Mouse (Mus musculus): ENCODE data around the gene Dgkh. TPM values are rescaled to one million over a fixed set of nuclear protein-coding genes. Genes with fewer than 3 reads are reported as not detected.

Dgkh gene
- polyA plus RNA-seq, 1 experiment from 2014 or later = 2.9 TPM

DNA sequence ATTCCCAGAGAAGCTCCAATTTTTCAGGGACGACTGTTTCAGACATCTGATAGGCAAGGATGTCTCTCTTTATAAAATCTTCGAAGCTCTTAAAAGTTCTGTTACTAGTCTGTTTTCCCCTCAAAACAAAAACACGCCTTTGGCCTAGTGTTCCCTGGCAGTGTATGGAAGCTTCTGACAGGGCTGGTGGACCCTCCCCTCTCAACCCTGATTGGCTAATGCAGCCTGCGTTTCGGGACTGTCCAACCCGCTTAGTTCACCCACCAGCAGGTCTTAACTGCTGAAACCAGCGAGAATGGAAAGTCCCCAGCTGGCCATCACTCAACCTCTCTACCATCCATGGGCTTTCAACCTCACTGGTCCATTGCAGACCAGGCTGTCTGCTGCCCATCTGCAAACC, 91.3 kb downstream of the Dgkh start:
- no peak overlapping the region for H3K9ac ChIP-seq
- no peak overlapping the region for H3K27ac ChIP-seq
- 83% methylated on average over 7 of the region's 7 CpGs for WGBS
- no peaks in the 10 kb centered on the region for H3K27me3 ChIP-seq
- no peaks in the 10 kb centered on the region for H3K4me1 ChIP-seq (replicated peaks)
- no peak for ATAC-seq (ENCODE audit: low FRiP score)
- H3K4me2 ChIP-seq = no peak overlapping the region
- no peak overlapping the region for H3K4me3 ChIP-seq
- no peaks in the 10 kb centered on the region for H3K9me3 ChIP-seq
- no peaks in the 10 kb centered on the region; the same call in 1 of the 2 replicates for H3K36me3 ChIP-seq

DNA sequence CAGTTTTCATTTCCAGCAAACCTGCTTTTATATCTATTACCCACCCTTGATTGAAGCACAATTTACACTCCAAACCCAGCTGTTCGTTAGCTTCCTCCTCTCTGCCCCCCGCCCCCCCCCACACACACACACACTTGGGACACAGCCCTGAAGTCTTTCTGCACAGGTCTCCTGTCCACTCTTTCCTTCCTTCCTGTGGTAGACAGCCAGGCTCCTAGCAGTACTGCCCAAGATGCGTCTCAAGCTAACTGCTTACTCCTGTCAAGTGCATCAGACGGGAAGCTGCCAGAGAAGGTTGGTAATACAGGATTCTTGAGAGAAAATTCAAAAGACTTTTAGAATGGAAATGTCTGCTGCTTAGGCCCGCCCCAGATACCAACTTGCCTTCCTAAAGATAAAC, 92.9 kb downstream of the Dgkh start:
- Histone ChIP-seq H3K4me3 (no peak overlapping the region), H3K4me1 (replicated peaks) (no peaks in the 10 kb centered on the region), H3K4me2 (no peak overlapping the region), H3K9me3 (no peaks in the 10 kb centered on the region), H3K27me3 (no peaks in the 10 kb centered on the region), H3K9ac (no peak overlapping the region), H3K36me3 (no peaks in the 10 kb centered on the region; the same call in 1 of the 2 replicates), H3K27ac (no peak overlapping the region)
- no peak for ATAC-seq (ENCODE audit: low FRiP score)
- WGBS = 82% methylated on average over 5 of the region's 5 CpGs

DNA sequence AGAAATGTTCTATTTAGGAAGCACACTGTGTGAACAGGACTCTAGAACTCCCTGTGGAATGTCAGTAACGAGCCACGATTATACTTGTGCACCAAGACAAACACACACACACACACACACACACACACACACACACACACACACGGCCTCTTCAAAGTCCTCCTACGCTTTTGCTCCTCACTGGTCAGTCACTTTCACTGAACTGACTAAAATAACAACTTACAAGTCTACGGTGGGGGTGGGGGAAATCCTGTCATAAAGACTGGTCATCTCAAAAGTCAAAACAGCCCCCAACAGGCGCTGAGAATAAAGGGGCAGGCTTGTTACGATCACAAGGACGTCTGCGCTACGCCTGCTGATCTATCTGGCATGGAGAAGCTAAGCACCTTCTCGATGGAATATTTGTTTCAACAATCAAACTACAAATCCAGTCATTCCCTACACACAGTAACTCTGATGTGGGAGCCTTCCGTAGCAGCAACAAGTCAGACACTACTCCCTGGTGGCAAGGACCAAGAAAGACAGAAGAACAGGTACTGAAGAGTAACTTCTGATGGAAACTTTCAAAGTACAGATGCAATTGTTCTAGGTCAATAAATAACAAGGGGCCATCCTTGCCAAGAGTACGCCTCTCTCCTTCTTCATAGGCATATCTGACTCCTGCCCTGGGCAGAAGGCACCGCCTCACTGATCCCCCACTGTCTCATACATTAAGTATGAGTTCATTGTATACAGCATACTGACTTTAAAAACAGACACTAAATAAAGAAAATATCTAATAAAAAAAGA, 96.8 kb downstream of the Dgkh start:
- no peak overlapping the region for H3K4me3 ChIP-seq
- H3K27ac ChIP-seq = no peak overlapping the region
- ATAC-seq (ENCODE audit: low FRiP score) = no peak
- no peak overlapping the region for H3K9ac ChIP-seq
- H3K4me1 ChIP-seq (replicated peaks) = peaks cover 6% of the 10 kb centered on the region; the same call in 1 of the 2 replicates
- 80% methylated on average over 14 of the region's 14 CpGs for WGBS
- no peaks in the 10 kb centered on the region for H3K9me3 ChIP-seq
- H3K4me2 ChIP-seq = no peak overlapping the region
- no peaks in the 10 kb centered on the region for H3K27me3 ChIP-seq
- no peaks in the 10 kb centered on the region for H3K36me3 ChIP-seq

DNA sequence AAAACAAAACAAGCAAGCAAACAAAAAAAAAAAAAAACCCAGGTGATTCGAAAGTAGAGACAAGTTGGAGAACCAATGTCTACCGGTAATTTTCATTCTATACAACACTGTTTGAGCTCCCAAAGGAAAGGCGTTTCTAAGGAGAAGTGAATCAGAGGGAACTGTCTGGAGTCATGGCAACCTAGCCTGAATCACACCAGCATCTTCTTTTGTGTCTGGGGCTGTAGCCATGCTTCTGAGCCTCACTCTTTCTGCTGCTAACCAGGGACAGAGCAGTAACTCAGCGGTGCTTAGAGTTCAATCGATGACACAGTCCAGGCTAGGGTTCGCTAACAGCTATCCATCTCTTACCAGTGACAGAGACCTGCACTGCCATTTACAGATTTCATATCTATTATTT, 99.8 kb downstream of the Dgkh start:
- H3K4me3 ChIP-seq = no peak overlapping the region
- H3K27ac ChIP-seq = no peak overlapping the region
- H3K9ac ChIP-seq = no peak overlapping the region
- H3K36me3 ChIP-seq = no peaks in the 10 kb centered on the region
- no peaks in the 10 kb centered on the region for H3K27me3 ChIP-seq
- 45% methylated on average over 6 of the region's 6 CpGs for whole genome bisulfite sequencing
- peak; percentile 46; the same call in 1 of the 2 replicates for ATAC-seq (ENCODE audit: low FRiP score)
- H3K9me3 ChIP-seq = no peaks in the 10 kb centered on the region
- peaks cover 6% of the 10 kb centered on the region for H3K4me1 ChIP-seq (replicated peaks)
- no peak overlapping the region for H3K4me2 ChIP-seq

DNA sequence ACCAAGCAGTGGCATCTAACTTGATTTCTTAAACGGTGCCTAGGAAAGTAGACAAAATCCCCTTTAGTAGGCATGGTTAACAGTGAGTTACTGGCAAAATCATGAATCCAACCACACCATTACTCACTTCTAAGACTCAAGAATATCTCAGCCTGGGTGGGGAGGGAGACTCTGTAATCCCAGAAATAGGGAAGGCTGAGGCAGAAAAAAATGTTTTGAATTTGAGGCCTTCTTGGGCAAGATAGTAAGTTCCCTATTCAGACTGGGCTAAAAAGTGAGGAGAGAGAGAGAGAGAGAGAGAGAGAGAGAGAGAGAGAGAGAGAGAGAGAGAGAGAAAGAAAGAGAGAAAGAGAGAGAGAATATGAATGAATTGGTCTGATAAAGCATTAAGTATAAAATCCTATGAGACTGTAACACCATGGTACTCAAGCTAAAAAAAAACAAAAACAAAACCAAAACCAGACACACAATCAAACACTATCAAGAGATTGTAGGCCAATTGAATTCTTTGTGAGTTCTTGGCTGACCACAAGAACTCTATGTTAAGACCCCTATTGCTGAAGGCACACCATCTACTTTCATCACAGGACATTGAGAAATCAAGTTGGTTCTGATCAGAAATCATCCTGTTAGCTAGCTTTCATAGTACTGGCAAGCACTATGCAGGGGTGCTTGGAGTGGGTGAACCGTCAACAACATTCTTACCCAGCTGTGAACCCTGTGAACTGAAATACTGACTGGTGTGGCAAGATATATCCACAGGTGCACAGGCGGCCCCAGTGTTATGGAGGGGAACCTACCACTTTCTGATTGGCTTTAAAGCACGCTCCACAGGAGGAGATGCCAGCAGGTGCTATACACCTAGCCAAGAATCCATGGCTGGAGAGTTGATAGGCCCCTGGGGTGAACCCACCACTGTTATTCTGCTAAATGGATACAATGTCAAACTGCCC, 101.4 kb downstream of the Dgkh start:
- H3K4me2 ChIP-seq = no peak overlapping the region
- peaks cover 6% of the 10 kb centered on the region for H3K4me1 ChIP-seq (replicated peaks)
- no peaks in the 10 kb centered on the region for H3K9me3 ChIP-seq
- no peak overlapping the region for H3K4me3 ChIP-seq
- H3K27ac ChIP-seq = no peak overlapping the region
- ATAC-seq (ENCODE audit: low FRiP score) = no peak
- no peak overlapping the region for H3K9ac ChIP-seq
- H3K36me3 ChIP-seq = no peaks in the 10 kb centered on the region
- WGBS = 94% methylated on average over 4 of the region's 4 CpGs
- no peaks in the 10 kb centered on the region for H3K27me3 ChIP-seq

DNA sequence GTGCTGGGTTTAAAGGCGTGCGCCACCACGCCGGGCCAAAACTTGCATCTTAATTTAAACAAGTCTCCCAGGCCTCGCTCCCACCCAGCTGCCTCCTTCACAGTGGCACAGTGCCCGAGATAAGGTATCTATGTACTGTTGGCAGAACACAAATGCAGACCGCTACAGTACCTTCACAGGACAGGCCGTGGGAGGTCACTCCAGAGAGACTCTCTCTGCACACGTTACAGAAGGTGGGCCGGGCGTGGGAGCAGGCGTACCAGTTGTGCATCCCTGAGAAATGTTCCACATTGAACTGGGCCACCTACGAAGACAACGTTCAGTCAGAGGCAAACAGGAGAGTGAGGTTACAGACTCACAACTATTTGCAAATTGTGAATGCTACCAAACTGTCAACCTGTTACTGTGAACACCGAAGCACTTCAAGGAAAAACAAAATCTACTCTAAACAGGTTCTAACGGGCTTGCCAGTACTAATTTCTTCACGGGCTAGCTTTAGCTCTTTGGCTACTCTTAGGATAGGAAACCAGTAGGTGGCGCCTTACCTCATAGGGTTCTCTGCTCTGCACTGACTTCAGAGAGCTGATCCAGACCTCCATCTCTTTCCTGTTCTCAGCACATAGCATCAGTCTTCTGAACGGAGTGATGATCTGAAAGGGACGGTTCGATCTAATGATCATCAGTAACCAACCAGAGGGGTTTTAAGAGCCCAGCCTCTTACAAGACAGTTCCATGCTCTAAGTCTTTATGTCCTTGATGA, 104.9 kb downstream of the Dgkh start:
- no peak overlapping the region for H3K4me3 ChIP-seq
- H3K27ac ChIP-seq = no peak overlapping the region
- H3K4me1 ChIP-seq (replicated peaks) = peaks cover under 1% of the 10 kb centered on the region
- peaks cover 10% of the 10 kb centered on the region; the same call in 1 of the 2 replicates for H3K36me3 ChIP-seq
- 86% methylated on average over 21 of the region's 21 CpGs for WGBS
- no peaks in the 10 kb centered on the region for H3K27me3 ChIP-seq
- H3K4me2 ChIP-seq = no peak overlapping the region
- no peaks in the 10 kb centered on the region for H3K9me3 ChIP-seq
- no peak overlapping the region for H3K9ac ChIP-seq
- no peak for ATAC-seq (ENCODE audit: low FRiP score)

DNA sequence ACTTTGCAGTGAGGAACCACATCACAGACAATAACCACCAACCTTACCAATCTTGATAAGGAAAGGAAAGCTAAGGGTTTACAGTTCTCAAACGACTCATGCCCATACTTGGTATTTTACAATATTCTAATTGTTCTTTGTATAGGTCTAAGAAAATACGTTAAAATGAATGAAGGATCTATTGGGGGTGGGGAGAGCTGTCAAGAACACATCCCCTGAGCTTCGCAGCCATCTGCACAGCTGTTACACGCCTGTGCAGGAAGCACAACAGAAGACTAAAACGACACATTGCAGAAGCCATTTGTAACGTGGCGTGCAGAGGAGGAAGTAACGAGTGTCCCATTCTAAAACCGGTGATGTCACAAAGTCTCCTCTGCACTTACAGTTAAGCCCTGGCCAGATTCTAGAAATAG, 113.7 kb downstream of the Dgkh start:
- no peak for ATAC-seq (ENCODE audit: low FRiP score)
- H3K9me3 ChIP-seq = no peaks in the 10 kb centered on the region
- 59% methylated on average over 9 of the region's 9 CpGs for WGBS

DNA sequence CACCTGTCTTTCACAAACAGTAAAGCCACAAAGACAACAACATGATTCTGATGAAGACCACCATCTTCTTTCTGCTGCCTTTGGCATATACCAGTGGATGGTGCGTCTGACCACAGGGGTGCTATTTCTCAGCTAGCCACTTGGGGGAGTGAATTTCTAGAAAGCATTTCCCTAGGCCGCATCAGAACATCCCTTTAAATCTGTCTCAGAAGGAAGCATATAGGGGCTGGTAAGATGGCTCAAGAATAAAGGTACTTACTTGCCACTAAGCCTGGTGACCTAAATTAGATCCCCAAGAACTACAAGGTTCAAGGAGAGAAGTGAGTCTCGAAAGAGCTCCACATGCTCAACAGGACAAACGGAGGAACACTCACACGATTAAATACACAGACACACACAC, 119.0 kb downstream of the Dgkh start:
- ATAC-seq (ENCODE audit: low FRiP score) = no peak
- Histone ChIP-seq H3K27me3 (no peaks in the 10 kb centered on the region), H3K4me3 (no peak overlapping the region), H3K4me1 (replicated peaks) (no peaks in the 10 kb centered on the region; the same call in 1 of the 2 replicates), H3K27ac (no peak overlapping the region), H3K9ac (no peak overlapping the region), H3K36me3 (peaks cover 4% of the 10 kb centered on the region), H3K4me2 (no peak overlapping the region), H3K9me3 (no peaks in the 10 kb centered on the region)
- 77% methylated on average over 5 of the region's 5 CpGs for WGBS

More for the DNA sequence above, 113.7 kb downstream of the Dgkh start:
- Histone ChIP-seq H3K27me3 (no peaks in the 10 kb centered on the region), H3K4me2 (no peak overlapping the region), H3K36me3 (peaks cover 17% of the 10 kb centered on the region; the same call in 1 of the 2 replicates), H3K4me3 (no peak overlapping the region), H3K4me1 (replicated peaks) (peaks cover 4% of the 10 kb centered on the region; the same call in 1 of the 2 replicates), H3K9ac (no peak overlapping the region), H3K27ac (peak overlapping the region; percentile 24; the same call in 1 of the 2 replicates)

DNA sequence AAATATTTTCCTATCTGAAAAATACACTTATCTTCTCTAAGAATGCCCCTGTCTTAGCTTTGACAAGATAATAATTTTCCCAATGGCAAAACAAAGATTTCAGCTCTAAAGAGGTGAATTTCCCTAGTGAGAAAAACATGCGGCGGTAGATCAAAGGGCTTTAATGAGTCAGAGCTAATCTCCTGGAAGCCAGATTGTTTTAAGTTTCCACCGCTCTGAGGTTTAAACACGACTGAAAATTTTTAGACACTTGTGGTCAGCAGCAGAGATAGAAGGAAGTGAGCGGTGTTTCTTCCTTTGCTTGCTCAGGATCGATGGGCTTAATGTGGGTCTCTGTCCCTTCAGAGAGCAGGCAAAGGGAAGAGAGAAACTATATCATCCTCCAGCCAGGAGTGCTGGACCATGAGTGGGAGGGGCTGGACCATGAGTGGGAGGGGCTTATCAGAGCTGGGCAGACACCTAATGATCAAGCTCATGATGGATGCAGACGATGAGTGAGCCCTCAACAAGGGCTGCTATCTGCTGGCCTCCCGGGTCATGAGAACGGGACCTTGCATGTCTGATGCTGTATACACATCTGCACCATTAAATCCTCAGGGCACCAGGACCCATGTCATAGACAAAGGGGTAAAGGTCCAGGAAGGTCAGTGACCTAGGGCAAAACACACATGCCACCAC, 120.3 kb downstream of the Dgkh start:
- H3K9me3 ChIP-seq = no peaks in the 10 kb centered on the region
- no peaks in the 10 kb centered on the region; the same call in 1 of the 2 replicates for H3K4me1 ChIP-seq (replicated peaks)
- H3K27ac ChIP-seq = no peak overlapping the region
- no peaks in the 10 kb centered on the region; the same call in 1 of the 2 replicates for H3K36me3 ChIP-seq
- ATAC-seq (ENCODE audit: low FRiP score) = 0 out of 2 replicates have a peak, but pooled peaks have one; percentile 28
- no peak overlapping the region for H3K4me2 ChIP-seq
- no peak overlapping the region for H3K9ac ChIP-seq
- no peaks in the 10 kb centered on the region for H3K27me3 ChIP-seq
- no peak overlapping the region for H3K4me3 ChIP-seq
- WGBS = 81% methylated on average over 9 of the region's 9 CpGs

DNA sequence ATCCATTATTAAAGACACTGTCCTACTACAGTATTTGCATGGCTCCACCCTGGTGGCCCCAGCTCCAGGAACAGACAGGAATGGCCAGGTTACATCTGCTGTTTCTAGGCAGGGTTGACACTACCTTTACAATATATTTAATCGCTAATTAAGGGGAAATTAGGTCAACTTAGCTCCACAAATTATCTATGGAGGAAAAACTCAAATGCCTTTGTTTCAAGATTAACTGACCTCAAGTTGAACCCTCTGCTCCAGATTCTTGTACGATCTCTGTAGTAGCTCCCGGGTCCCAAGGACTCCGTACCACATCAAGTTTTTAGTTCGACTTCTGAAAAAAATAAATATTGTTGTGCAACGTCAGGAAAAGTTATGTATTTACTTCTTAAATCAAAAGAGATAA, 137.7 kb downstream of the Dgkh start:
- Histone ChIP-seq H3K27me3 (no peaks in the 10 kb centered on the region), H3K4me1 (replicated peaks) (no peaks in the 10 kb centered on the region), H3K36me3 (peaks cover 33% of the 10 kb centered on the region), H3K9me3 (no peaks in the 10 kb centered on the region), H3K9ac (no peak overlapping the region), H3K4me3 (no peak overlapping the region), H3K4me2 (no peak overlapping the region), H3K27ac (no peak overlapping the region)
- ATAC-seq (ENCODE audit: low FRiP score) = no peak
- WGBS = 94% methylated on average over 6 of the region's 6 CpGs

DNA sequence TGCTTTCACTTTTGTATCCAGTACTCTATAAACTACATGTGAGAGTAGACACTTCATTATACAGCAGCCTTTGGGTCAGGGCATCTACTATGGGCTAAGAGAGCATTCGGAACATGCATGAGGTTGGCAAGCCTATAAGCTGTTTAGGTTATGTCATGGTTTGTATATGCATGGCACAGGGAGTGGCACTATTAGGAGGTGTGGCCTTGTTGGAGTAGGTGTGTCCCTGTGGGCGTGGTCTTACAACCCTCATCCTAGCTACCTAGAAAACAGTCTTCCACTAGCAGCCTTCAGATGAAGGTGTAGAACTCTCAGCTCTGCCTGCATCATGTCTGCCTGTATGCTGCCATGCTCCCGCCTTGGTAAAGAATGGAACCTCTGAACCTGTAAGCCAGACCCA, 139.6 kb downstream of the Dgkh start:
- Histone ChIP-seq H3K9me3 (no peaks in the 10 kb centered on the region), H3K4me1 (replicated peaks) (no peaks in the 10 kb centered on the region), H3K36me3 (peaks cover 28% of the 10 kb centered on the region), H3K4me2 (no peak overlapping the region), H3K9ac (no peak overlapping the region), H3K27me3 (no peaks in the 10 kb centered on the region), H3K27ac (no peak overlapping the region), H3K4me3 (no peak overlapping the region)
- 89% methylated on average over 3 of the region's 3 CpGs for WGBS
- ATAC-seq (ENCODE audit: low FRiP score) = no peak
